ENCODE assay signal across 10 mouse cellular contexts in genomic region chr7:16373719-16374118, GRCm38 (mm10). TPM values are rescaled to one million over a fixed set of nuclear protein-coding genes. Genes with fewer than 3 reads are reported as not detected.
DNase-seq lines count a peak whose midpoint lies in the region; ATAC-seq and TF ChIP-seq lines count a peak whose summit lies in the region.
"Had no signal": no experiment of that assay in that cellular context is flagged by ENCODE, and none has a peak within 500 bp of the region (broad histone marks: within the 10 kb centered on the region; RNA-seq: fewer than 3 reads in every experiment).

No protein-coding gene starts in this region.

- no peak overlapping the region for H3K9ac ChIP-seq in forebrain, postnatal 0 days
- H3K9ac ChIP-seq in forebrain, embryonic 13.5 days = no peak overlapping the region
- no peak overlapping the region for H3K9ac ChIP-seq in midbrain, postnatal 0 days (replicated peaks; ENCODE audit: low read length, poor library complexity, severe bottlenecking)
- H3K9ac ChIP-seq in midbrain, embryonic 13.5 days (replicated peaks) = no peak overlapping the region
- no peak overlapping the region for H3K9ac ChIP-seq in intestine, postnatal 0 days (ENCODE audit: low read depth, low read length)
- no peak overlapping the region for H3K9ac ChIP-seq in heart, embryonic 11.5 days (ENCODE audit: low read depth, low read length)

- peak; percentile 60; the same call in 1 of the 2 replicates for ATAC-seq in forebrain, postnatal 0 days
- ATAC-seq in forebrain, embryonic 13.5 days = no peak
- no peak for ATAC-seq in midbrain, postnatal 0 days (ENCODE audit: low FRiP score)
- no peak for ATAC-seq in midbrain, embryonic 13.5 days
- peak; percentile 29; the same call in 1 of the 2 replicates for ATAC-seq in intestine, postnatal 0 days
- no peak for ATAC-seq in heart, embryonic 11.5 days (replicated peaks; ENCODE audit: insufficient number of reproducible peaks, low FRiP score, low TSS enrichment)

- peak; percentile 60 for TF ChIP-seq CTCF in forebrain, postnatal 0 days (IDR thresholded peaks at IDR 0.05; ENCODE audit: low read depth)
- peak; percentile 69 for TF ChIP-seq CTCF in midbrain, postnatal 0 days (IDR thresholded peaks at IDR 0.05)
- peak; percentile 77 for TF ChIP-seq CTCF in intestine, postnatal 0 days (IDR thresholded peaks at IDR 0.05; ENCODE audit: low read depth)

- H3K9me3 ChIP-seq in forebrain, postnatal 0 days (ENCODE audit: low read length) = no peaks in the 10 kb centered on the region
- H3K9me3 ChIP-seq in forebrain, embryonic 13.5 days (replicated peaks) = no peaks in the 10 kb centered on the region
- no peaks in the 10 kb centered on the region for H3K9me3 ChIP-seq in midbrain, postnatal 0 days (ENCODE audit: low read length)
- no peaks in the 10 kb centered on the region for H3K9me3 ChIP-seq in midbrain, embryonic 13.5 days
- H3K9me3 ChIP-seq in intestine, postnatal 0 days (ENCODE audit: control insufficient read depth) = no peaks in the 10 kb centered on the region
- H3K9me3 ChIP-seq in heart, embryonic 11.5 days (replicated peaks; ENCODE audit: control insufficient read depth, low read length) = no peaks in the 10 kb centered on the region

- H3K4me2 ChIP-seq in forebrain, postnatal 0 days (ENCODE audit: low read depth) = no peak overlapping the region
- no peak overlapping the region for H3K4me2 ChIP-seq in forebrain, embryonic 13.5 days
- H3K4me2 ChIP-seq in midbrain, postnatal 0 days (ENCODE audit: low read depth, low read length, poor library complexity, severe bottlenecking) = no peak overlapping the region
- H3K4me2 ChIP-seq in midbrain, embryonic 13.5 days (replicated peaks) = no peak overlapping the region
- no peak overlapping the region for H3K4me2 ChIP-seq in intestine, postnatal 0 days (replicated peaks; ENCODE audit: low read depth)
- H3K4me2 ChIP-seq in heart, embryonic 11.5 days = no peak overlapping the region

- H3K4me3 ChIP-seq in forebrain, postnatal 0 days (ENCODE audit: low read depth, low read length) = no peak overlapping the region
- H3K4me3 ChIP-seq in forebrain, embryonic 13.5 days = no peak overlapping the region
- H3K4me3 ChIP-seq in midbrain, postnatal 0 days (ENCODE audit: low read depth, low read length) = no peak overlapping the region
- no peak overlapping the region for H3K4me3 ChIP-seq in midbrain, embryonic 13.5 days (replicated peaks)
- no peak overlapping the region for H3K4me3 ChIP-seq in intestine, postnatal 0 days (ENCODE audit: low read depth, low read length)
- H3K4me3 ChIP-seq in heart, embryonic 11.5 days (ENCODE audit: low read depth, low read length) = no peak overlapping the region

- DNase-seq in forebrain, postnatal 0 days = peak; percentile 39
- peak; percentile 41 for DNase-seq in midbrain, postnatal 0 days (ENCODE audit: low spot score)
- peak; percentile 17 for DNase-seq in yolk sac, embryonic 10.5 days (ENCODE audit: low spot score)
- no peak for DNase-seq in right cerebral cortex, adult 18-20 months
- DNase-seq: cerebellum, postnatal 36 days; heart, adult 11 months had no signal

- H3K4me1 ChIP-seq in forebrain, postnatal 0 days (ENCODE audit: insufficient read depth) = no peaks in the 10 kb centered on the region
- H3K4me1 ChIP-seq in forebrain, embryonic 13.5 days = no peaks in the 10 kb centered on the region
- H3K4me1 ChIP-seq in midbrain, postnatal 0 days (ENCODE audit: insufficient read depth, low read length) = no peaks in the 10 kb centered on the region
- no peaks in the 10 kb centered on the region for H3K4me1 ChIP-seq in midbrain, embryonic 13.5 days (replicated peaks)
- 0 out of 2 replicates have a peak, but pooled peaks cover 3% of the 10 kb centered on the region for H3K4me1 ChIP-seq in intestine, postnatal 0 days (replicated peaks; ENCODE audit: control insufficient read depth, insufficient read depth, low read length)
- no peaks in the 10 kb centered on the region for H3K4me1 ChIP-seq in heart, embryonic 11.5 days (ENCODE audit: control insufficient read depth, insufficient read depth, low read length)

- H3K27me3 ChIP-seq in forebrain, postnatal 0 days (ENCODE audit: insufficient read depth, low read length) = no peaks in the 10 kb centered on the region
- no peaks in the 10 kb centered on the region for H3K27me3 ChIP-seq in forebrain, embryonic 13.5 days
- no peaks in the 10 kb centered on the region for H3K27me3 ChIP-seq in midbrain, postnatal 0 days (ENCODE audit: insufficient read depth, low read length)
- peaks cover 7% of the 10 kb centered on the region; the same call in 1 of the 2 replicates for H3K27me3 ChIP-seq in midbrain, embryonic 13.5 days
- H3K27me3 ChIP-seq in intestine, postnatal 0 days (replicated peaks; ENCODE audit: control insufficient read depth, insufficient read depth, low read length) = no peaks in the 10 kb centered on the region
- no peaks in the 10 kb centered on the region for H3K27me3 ChIP-seq in heart, embryonic 11.5 days (ENCODE audit: control insufficient read depth, insufficient read depth, low read length)

- no peak overlapping the region for H3K27ac ChIP-seq in forebrain, postnatal 0 days (ENCODE audit: low read depth, low read length)
- H3K27ac ChIP-seq in forebrain, embryonic 13.5 days = no peak overlapping the region
- no peak overlapping the region for H3K27ac ChIP-seq in midbrain, postnatal 0 days (ENCODE audit: low read depth, low read length)
- H3K27ac ChIP-seq in midbrain, embryonic 13.5 days = no peak overlapping the region
- no peak overlapping the region for H3K27ac ChIP-seq in intestine, postnatal 0 days (ENCODE audit: low read depth, low read length)
- no peak overlapping the region for H3K27ac ChIP-seq in heart, embryonic 11.5 days (ENCODE audit: low read depth, low read length)

- 64% methylated on average over 2 of the region's 2 CpGs for WGBS in forebrain, postnatal 0 days
- 76% methylated on average over 2 of the region's 2 CpGs for WGBS in forebrain, embryonic 13.5 days
- WGBS in midbrain, postnatal 0 days = 57% methylated on average over 2 of the region's 2 CpGs
- 79% methylated on average over 2 of the region's 2 CpGs for WGBS in midbrain, embryonic 13.5 days
- 27% methylated on average over 2 of the region's 2 CpGs for WGBS in intestine, postnatal 0 days
- 71% methylated on average over 2 of the region's 2 CpGs for WGBS in heart, embryonic 11.5 days (ENCODE audit: insufficient replicate concordance)

- peaks cover 47% of the 10 kb centered on the region for H3K36me3 ChIP-seq in forebrain, postnatal 0 days (ENCODE audit: insufficient read depth)
- H3K36me3 ChIP-seq in forebrain, embryonic 13.5 days (ENCODE audit: poor library complexity, severe bottlenecking) = peaks cover 88% of the 10 kb centered on the region
- peaks cover 30% of the 10 kb centered on the region for H3K36me3 ChIP-seq in midbrain, postnatal 0 days (ENCODE audit: insufficient read depth, low read length)
- H3K36me3 ChIP-seq in midbrain, embryonic 13.5 days = peaks cover 77% of the 10 kb centered on the region
- peaks cover 36% of the 10 kb centered on the region for H3K36me3 ChIP-seq in intestine, postnatal 0 days (ENCODE audit: control insufficient read depth, insufficient read depth)
- H3K36me3 ChIP-seq in heart, embryonic 11.5 days (ENCODE audit: control insufficient read depth, insufficient read depth, low read length) = peaks cover 21% of the 10 kb centered on the region

RNA-seq across cellular contexts. Expression of gene Sae1, which starts 13.9 kb away (rescaled TPM):
- total RNA-seq in forebrain, postnatal 0 days (2014; rRNA removed) = 114 and 122 TPM in 2 replicates
- polyA plus RNA-seq in forebrain, postnatal 0 days (2015; fragmentation: Nextera tagmentation; extraction: Ambion mirVana) = 197 and 211 TPM in 2 replicates
- 355 and 370 TPM in 2 replicates for polyA plus RNA-seq in forebrain, embryonic 13.5 days (2015; fragmentation: Nextera tagmentation; extraction: Ambion mirVana)
- total RNA-seq in midbrain, postnatal 0 days (2014; rRNA removed) = 84.6 and 98.2 TPM in 2 replicates
- 195 and 199 TPM in 2 replicates for polyA plus RNA-seq in midbrain, postnatal 0 days (2015; fragmentation: Nextera tagmentation; extraction: Ambion mirVana)
- 267 and 272 TPM in 2 replicates for polyA plus RNA-seq in midbrain, embryonic 13.5 days (2015; fragmentation: Nextera tagmentation; extraction: Ambion mirVana)
- polyA plus RNA-seq in intestine, postnatal 0 days (2015; fragmentation: Nextera tagmentation; extraction: Ambion mirVana) = 90.7 and 91.5 TPM in 2 replicates
- polyA plus RNA-seq in heart, embryonic 11.5 days (2014; fragmentation: Nextera tagmentation; extraction: Ambion mirVana) = 222 and 243 TPM in 2 replicates

RNA-seq across cellular contexts. Expression of gene Zc3h4, which starts 27.0 kb away (rescaled TPM):
- 36.7 and 57.5 TPM in 2 replicates for total RNA-seq in forebrain, postnatal 0 days (2014; rRNA removed)
- 9.4 and 11.0 TPM in 2 replicates for polyA plus RNA-seq in forebrain, postnatal 0 days (2015; fragmentation: Nextera tagmentation; extraction: Ambion mirVana)
- polyA plus RNA-seq in forebrain, embryonic 13.5 days (2015; fragmentation: Nextera tagmentation; extraction: Ambion mirVana) = 19.5 and 20.5 TPM in 2 replicates
- 38.4 and 41.1 TPM in 2 replicates for total RNA-seq in midbrain, postnatal 0 days (2014; rRNA removed)
- polyA plus RNA-seq in midbrain, postnatal 0 days (2015; fragmentation: Nextera tagmentation; extraction: Ambion mirVana) = 9.2 and 9.7 TPM in 2 replicates
- 18.2 and 22.1 TPM in 2 replicates for polyA plus RNA-seq in midbrain, embryonic 13.5 days (2015; fragmentation: Nextera tagmentation; extraction: Ambion mirVana)
- polyA plus RNA-seq in intestine, postnatal 0 days (2015; fragmentation: Nextera tagmentation; extraction: Ambion mirVana) = 12.9 and 13.5 TPM in 2 replicates
- polyA plus RNA-seq in heart, embryonic 11.5 days (2014; fragmentation: Nextera tagmentation; extraction: Ambion mirVana) = 9.4 and 12.8 TPM in 2 replicates

Comparison
In these comparisons a context has a peak if more than half of its experiments do, and no peak if none do; other contexts are left out.
1. ATAC-seq: peak in forebrain, postnatal 0 days (single experiment) and intestine, postnatal 0 days (single experiment); none in forebrain, embryonic 13.5 days (single experiment), midbrain, postnatal 0 days (single experiment), midbrain, embryonic 13.5 days (single experiment) and heart, embryonic 11.5 days (single experiment).
2. Peak in every context shown above with its lines, with median percentiles within 50 percentile points of each other: CTCF ChIP-seq.